Mouse (Mus musculus): ENCODE measurements at regions not wholly inside any gene's neighbourhood (a gene's known extent, or its start where the extent isn't known, plus 50 kb on each side); places are given as distances from the start of the nearest gene placed in this dataset.

DNA sequence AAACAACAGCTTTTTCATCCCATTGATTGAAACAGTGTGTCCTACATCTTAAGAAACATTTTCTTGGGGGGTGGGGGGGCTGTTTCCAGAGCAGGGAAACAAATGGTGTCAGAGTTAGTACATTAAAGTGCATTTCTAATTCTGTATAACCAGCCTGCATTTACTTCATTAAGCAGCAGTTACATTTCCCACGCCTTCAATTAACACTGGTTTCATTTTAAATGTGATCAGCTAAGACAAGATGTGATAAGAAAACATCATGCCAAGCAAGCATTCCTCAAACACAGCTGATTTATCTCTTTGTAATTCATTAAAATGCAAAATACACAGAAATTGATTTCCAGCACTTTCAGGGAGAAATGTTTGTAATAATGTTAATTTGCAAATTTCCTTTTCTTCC is 122.0 kb downstream of the Olfr1505 start:
- no peak for DNase-seq

- no peak for DNase-seq
These were observed 122.5 kb downstream of the Olfr1505 start for GRCm38 (mm10) chr19:14035785-14036184.

DNA sequence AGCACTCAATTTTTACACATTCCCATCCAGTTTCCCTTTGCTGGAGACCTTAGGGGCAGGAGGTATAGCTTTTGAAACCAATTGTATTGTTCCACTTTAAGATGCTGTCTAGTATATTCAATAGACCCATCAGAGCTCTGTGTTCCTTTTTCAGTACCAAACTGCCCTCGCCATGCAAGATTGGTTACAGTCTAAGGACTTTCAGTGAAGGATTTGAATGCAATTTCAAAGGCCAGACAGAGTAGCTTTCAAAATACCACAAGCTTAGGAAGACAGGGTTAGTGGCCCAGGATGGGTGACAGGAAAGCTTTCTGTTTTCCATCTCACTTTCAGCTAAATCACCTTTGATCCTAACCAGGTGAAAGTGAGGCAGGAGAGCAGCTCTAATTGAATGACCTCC is 123.4 kb downstream of the Olfr1505 start:
- DNase-seq = no peak

GRCm38 (mm10) chr19:14042753-14043152 is 129.4 kb downstream of the Olfr1505 start:
- no peak for DNase-seq

GRCm38 (mm10) chr19:14045456-14045855 is 132.1 kb downstream of the Olfr1505 start:
- DNase-seq = peak; percentile 5

DNA sequence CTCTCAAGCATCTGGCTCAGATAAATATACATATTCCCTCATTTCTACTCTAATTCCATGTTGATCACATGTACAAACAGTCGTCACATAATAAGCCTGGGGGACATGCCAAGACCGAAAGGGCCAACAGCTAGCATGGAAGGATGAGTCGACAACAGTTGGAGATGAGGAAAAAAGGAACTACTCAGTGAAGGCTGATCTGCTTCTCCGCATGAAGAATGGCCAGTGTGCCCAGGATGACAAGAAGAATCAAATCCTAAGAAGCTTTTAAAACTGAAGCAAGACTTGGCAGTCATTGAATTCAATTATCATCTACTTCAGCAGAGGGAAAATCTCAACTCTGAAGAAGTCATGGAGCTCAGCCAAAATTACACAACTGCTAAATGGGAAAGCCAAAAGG is 138.7 kb downstream of the Olfr1505 start:
- peak; percentile 0 for DNase-seq

DNA sequence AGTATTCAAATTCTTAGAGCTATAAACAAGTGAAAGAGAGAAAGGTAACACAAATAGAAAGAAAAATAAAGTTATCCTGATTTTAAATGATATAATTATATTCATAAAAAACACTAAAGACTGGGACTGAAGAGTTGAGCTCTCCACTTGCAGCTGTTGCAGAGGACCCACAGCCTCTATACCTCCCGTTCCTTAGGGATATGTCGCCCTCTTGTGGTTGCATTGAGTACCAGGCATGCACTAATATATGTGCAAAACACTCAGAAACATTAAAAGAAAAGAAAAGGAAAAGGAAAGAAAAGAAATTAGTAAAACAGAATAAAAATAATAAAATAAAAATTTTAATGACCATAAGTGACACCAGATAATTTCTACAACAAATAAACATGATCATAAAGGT is 167.2 kb downstream of the Olfr1505 start:
- DNase-seq = peak; percentile 1

DNA sequence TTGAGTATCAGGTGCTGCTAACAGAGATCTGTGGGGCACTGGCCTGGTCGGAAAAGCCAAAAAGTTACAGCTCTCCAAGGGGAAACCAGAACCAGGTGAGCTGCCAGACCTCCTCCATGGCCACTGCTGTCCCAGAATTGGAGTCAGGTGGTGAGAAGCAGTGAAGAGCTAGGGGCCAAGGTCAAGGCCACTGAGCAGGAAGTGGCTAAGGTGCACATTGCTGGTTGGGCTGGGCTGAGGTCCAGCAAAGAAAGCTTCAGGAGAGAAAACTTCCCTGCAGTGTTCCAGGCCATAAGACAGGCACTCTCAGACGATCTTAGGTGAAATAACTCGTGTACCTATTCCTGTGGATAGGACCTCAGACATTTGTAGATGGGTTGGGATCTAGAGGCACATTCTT is 171.4 kb downstream of the Olfr1505 start:
- no peak for DNase-seq

- DNase-seq = no peak
These were observed 176.8 kb downstream of the Olfr1505 start for GRCm38 (mm10) chr19:14090106-14090505.

- no peak for DNase-seq
These were observed 180.9 kb downstream of the Olfr1505 start for GRCm38 (mm10) chr19:14094191-14094590.

DNA sequence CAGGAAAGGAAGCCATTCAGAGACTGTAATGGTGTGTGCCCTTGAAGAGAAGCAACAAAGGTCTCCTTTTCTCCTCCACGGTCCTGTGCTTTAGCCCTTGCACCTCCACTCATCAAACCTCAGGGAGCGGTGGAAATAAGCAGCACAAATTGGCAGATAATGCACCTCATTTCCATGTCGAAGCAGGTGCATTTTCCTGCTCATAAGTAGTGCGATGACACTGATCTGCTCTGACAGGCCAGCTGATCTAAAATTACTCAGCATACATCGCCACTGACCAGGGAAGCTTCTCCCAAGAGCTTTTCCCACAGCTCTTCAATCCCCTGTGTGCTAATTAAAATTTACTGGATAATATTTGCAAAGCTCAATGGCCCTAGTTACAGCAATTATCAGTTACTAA is 182.9 kb downstream of the Olfr1505 start:
- DNase-seq = peak; percentile 1

GRCm38 (mm10) chr19:14109091-14109490 is 195.8 kb downstream of the Olfr1505 start:
- DNase-seq = no peak

DNA sequence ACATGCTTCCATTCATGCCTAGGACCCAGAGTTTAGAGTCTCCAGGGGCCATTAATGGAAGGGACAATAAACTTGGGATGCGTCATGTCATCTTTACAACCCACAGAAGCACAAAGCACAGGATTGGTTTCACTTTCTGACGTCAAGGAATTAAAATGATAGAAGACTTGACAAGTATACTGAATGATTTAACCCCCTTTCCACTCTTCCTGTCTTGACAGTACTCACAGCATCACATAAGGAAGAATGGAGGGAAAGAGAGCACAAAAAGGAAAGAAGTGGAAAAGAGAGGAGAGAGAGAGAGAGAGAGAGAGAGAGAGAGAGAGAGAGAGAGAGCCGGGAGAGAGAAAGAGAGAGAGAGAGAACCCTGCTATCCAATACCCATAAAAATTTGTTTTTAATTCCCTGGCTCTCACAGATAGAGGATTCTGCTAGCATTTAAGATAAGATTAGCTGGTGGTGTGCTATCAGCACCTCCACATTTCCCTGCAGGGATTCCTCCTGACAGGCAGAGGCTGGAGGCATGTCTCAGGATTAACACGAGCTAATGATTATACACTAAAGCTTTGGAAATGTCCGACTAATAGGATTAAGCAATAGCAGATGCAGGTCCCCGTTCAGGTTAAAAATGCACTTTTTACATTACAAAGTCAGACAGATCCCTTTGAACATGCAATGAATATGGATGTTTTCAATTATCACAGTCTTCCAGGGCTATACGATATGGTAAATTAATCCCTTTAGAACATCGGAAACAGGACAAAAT is 210.2 kb downstream of the Olfr1505 start:
- no peak for DNase-seq

DNA sequence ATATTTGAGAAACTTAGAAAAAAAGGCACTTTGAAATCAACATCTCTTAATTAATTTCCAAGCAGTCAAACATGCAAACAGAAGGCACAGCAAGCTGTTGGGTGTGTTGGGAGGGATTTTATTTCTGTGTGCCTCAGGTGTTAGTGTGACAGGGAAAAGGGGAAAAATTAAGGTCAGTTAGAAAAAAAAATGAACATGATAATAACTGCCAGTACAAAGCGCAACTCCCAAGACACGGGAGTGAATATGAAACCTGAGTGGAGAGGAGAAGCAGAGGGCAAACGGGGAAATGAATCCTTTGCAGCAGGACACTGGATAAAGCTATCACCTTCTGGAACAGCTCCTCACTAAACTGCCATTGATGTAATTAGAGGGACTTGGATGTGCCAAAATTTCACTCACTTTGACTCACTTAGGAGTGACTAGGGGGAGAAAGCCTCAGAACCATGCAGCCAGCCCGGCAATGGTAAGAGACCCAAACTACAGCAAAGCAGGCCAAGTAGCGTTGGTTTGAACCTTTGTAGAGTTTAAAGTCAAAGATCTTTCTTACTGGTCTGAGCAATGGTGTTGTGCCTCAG is 211.0 kb downstream of the Olfr1505 start:
- no peak for DNase-seq

DNA sequence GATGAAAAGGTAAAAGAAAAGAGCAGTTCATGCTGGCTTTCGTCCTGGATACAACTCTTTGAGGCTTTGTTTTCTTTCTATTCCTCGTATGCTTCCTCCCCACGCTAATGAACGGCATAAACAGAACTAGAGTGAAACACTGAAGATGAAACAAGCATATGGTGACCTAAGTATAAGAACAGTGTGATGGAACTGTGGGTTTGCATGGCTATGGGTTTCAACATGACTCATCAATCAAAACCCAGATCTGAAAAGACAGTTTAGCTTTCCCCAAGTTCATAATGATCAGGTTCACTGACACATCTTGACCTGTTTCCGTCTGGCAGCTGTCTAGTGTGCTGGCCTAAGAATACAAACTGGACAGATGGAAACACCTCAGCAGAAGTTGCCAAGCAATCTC is 211.7 kb downstream of the Olfr1505 start:
- DNase-seq = no peak

- no peak for DNase-seq
These were observed 215.3 kb downstream of the Olfr1505 start for GRCm38 (mm10) chr19:14128397-14129209.

DNA sequence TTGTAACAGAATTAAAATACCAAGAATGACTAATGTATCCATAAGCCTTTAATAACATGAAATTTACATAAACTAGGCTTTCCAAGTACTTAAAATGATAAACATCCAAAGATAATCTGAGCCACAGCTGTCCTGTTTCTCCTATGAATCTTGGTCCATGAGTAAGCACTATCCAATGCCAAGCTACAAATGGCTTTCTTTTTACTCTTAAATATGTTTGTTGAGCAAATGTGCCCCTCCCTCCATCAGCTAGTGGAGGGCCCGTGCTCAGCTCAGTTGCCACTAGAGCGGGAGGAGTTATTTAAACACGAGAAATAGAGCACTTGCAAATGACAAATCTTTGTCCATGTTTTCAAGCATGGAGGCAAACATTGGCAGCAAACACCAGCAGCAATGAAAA is 247.9 kb downstream of the Olfr1505 start:
- DNase-seq = no peak

- DNase-seq = no peak
These were observed 249.4 kb downstream of the Olfr1505 start for GRCm38 (mm10) chr19:14162773-14163172.

DNA sequence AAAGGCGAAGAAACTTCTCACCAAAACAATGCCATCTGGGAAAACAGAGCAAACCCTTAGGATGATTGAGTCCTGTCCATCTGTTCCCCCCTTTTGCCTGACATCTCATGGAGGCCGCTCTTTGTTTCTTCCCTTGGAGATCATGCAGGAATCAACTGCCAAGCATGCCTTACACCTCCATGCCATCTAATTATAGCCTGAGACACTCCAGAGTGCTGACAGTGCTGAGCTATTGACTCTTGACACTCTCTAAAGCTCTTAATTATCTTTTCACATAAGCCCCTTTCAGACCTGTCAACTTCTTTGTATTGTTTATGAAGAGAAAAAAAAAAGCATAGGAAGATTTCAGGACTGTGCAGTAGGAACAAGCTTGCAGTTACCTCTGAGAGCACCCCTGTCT is 252.4 kb downstream of the Olfr1505 start:
- no peak for DNase-seq

DNA sequence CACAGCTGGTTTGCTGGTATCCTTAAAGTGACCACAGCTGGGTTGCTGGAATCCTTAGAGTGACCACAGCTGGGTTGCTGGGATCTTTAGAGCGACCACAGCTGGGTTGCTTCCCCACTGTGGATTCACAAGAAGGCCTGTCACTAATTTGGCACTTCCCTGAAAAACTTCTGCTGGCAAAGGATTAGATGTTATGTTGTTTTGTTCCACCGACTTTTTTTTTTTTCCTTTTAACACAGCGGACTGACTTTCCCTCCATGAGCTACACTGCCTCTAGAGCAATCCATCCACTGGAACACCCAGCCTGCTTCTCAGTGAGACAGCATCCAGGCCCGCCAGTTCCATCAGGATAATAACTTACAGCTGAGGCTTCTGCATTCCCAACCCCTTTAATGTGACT is 266.9 kb downstream of the Olfr1505 start:
- no peak for DNase-seq

- no peak for DNase-seq
These were observed 267.6 kb downstream of the Olfr1505 start for GRCm38 (mm10) chr19:14180956-14181355.

GRCm38 (mm10) chr19:14181661-14182415 is 268.5 kb downstream of the Olfr1505 start:
- no peak for DNase-seq

DNA sequence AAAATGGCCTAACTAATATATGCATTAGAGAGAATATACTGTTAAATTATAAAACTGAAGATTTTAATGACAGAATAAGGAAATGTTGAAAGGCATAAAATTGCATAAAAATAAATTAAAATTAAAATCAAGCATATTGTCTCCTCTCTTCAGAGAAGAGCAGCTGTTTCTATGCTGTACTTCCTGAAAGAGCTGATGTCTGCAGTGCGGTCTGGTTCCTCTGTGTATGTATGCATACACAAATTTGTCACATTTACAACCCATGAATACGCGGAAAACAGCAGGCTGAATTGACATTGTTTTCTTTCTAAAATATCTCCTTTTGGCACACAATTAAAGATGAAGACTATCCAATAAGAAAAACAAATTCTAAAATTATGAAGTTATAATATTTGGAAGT is 278.5 kb downstream of the Olfr1505 start:
- DNase-seq = no peak
